Mouse (Mus musculus) heart, adult 11 months (tissue): ENCODE results near the gene Vmn2r74.

Experiments
- DNase-seq: peaks from one replicate; pipeline ENCODE4 v3.0.0; 2022

Gene Vmn2r74

GRCm38 (mm10) chr7:85961529-85961928 lies at the start of gene Vmn2r74:
Vmn2r74 (minus strand) TSS chr7:85961629.
- no peak for DNase-seq

- DNase-seq = no peak
Measured at GRCm38 (mm10) chr7:86007533-86007932, 46.1 kb upstream of the Vmn2r74 start.
